Mouse (Mus musculus): ENCODE results near the gene Sost.
A peak's percentile ranks its signal among the peaks of the same experiment; 100 is the strongest.
"Not testable (repeated sequence)": the region's sequence is repeated elsewhere in the genome, so short reads cannot be mapped to it uniquely, and the experiment has no call there.

Gene Sost

GRCm38 (mm10) chr11:101966965-101967614 is at the start of gene Sost:
TSS of gene Sost (minus strand) at chr11:101967015.
- DNase-seq = no peak

DNA sequence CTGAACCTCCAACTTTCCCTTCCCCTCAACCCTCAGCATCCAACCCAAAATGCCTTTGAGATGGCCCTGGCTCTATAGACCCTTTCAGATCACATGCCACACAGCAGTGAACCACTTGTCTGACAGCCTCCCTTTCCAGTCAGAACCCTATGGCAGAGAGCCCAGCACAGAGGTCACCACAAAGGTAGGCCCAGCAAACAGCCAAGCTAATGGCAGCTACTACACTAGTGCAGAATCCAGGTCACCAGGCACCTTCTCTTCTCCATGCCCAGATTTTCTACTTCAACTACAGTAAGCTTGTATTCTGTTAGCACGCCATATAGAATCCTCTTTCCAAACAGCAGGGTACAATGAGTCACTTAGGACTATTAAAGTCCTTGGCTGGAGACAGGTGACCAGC is 49.3 kb upstream of the Sost start:
- DNase-seq = no peak

- no peak for DNase-seq
These were observed 48.7 kb upstream of the Sost start for GRCm38 (mm10) chr11:102015472-102015871.

- DNase-seq = no peak
These were observed 46.4 kb upstream of the Sost start for GRCm38 (mm10) chr11:102013201-102013600.

DNA sequence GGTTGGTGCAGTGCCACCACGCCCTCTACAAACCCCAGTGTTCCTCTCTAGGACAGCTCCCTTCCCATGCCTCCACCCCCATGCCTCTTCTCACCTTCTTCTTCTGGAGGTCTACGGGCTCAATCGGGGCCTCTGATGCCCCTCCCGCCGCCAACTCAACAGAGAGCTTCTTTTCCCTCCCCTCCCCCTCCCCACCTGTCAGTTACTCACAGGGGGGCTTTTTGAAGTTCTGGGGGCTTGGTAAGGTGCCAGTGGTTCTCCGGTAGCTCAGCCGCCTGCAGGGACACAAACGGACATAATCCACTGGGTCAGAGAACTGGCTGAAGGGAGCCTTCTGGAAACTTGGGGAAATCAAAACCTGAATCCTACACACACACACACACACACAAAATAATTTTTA is 44.7 kb upstream of the Sost start:
- DNase-seq = no peak

DNA sequence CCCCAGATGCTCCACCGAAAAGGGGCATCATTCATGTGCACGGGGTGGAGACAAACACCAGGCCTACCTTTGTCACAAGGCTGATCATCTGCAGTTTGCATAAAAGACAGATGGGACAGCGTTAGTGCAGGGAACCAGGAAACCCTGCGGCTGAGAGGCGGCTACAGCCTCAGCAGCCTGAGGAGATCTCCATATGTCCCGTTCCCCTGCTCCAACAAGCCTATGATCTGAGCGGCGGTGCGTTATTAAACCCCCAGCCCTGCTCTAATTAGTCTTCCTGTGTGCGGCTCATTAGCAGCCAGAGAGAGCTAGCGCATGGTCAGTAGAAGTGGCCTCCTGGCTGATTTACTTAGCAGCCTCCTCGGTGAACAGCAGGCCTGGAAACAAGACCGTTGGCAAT is 43.3 kb upstream of the Sost start:
- no peak for DNase-seq

DNA sequence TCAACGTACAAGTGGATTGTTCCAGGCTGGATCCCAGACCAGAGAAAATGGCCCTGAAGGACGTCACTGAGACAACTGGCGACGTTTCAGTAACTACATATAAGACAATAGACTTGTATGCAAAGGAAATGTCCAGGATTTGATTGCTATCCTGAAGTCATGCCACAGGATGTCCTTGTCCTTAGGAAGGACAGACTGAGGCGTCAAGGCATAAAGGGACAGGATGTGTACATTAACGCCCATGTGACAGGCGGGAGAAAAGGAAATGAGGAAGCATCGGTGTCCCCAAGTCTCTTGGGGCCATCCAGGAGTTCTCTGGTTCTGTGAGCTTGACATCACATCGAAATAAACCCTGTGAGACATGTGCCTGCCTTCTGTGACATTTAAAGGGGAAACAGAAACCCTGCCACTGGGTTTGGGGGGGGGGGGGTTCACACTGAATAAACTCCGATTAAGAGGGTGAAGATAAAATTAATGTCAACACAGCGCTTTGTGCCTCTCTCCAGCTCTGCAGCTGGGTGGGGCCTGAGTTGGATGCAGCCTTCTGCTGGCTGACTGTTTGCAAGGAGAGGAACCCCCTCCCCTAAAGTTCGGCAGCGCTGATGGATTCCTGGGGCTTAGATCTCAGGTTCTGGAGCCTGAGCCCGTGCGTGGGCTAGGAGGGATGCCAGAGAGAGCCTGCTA is 42.3 kb upstream of the Sost start:
- DNase-seq = no peak

- DNase-seq = no peak
These were observed 41.6 kb upstream of the Sost start for GRCm38 (mm10) chr11:102008372-102008771.

- no peak for DNase-seq
These were observed 39.9 kb upstream of the Sost start for GRCm38 (mm10) chr11:102006688-102007087.

DNA sequence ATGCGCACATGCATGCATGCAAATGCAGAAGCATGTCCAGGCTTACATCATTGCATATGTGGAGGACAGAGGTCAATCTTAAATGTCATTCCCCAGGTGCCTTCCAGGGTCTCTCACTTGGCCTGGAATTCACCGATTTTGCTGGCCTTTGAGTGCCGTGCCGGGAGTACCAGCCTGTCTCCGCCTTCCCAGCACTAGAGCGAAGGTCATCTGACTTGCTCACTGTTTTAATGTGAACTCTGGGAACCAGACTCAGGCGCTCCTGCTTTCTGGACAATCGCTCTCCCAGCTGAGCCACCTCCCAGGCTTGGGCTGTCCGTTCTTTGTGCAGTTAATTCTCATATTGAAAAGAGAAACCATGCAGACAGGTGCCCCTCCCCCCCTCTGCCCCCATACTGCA is 39.5 kb upstream of the Sost start:
- no peak for DNase-seq

DNA sequence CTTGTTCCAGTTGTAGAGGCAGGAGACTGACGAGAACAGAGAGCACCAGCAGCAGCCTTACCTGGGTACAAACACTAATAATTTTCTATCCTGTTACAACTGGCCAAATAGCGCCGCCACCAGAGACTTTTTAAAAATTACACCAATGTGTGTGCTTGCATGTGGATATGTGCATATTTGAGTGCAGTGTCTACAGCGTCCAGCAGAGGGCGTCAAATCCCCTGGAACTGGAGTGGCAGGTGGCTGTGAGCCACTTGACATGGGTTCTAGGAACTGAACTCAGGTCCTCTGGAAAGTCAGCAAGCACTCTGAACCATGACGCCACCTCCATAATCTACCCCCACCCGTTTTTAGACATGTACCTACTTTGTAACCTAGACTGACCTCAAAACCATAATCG is 37.4 kb upstream of the Sost start:
- no peak for DNase-seq

DNA sequence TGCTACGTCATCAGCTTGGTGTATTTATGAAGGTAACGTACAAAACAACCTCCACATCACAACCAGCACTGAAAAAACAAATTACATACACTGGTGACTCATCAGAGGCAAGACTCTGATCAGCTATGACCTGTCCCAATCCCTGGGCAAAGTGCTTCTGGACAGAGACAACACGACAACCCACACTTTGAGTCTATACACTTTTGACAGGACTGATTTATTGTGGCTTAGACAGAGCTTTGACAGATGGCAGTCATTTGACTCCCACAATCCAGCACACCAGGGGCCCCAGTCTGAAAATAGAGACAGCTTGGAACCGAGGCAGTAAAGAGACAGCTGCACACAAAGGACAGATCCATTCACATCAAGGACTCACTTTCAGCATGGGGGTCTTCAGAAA is 32.7 kb upstream of the Sost start:
- DNase-seq = no peak

DNA sequence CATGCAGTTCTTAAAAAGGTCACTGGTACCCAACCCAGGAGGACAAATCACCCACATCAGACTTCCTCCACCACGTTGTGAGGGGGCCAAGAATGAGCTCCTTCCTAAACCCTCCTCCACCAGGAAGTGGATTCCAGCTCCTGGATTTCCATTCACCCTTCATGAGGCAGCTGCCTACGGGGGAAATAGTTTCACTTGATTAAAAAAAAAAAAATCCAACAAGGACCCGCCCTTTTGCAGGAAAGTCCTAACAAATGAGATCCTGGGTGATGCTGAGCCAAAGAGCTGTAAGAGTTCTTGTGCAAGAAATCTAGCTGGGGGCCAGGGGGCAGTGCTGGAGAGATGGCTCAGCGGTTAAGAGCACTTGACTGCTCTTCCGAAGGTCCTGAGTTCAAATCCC is 31.4 kb upstream of the Sost start:
- no peak for DNase-seq

- DNase-seq = no peak
These were observed 29.1 kb upstream of the Sost start for GRCm38 (mm10) chr11:101995938-101996337.

GRCm38 (mm10) chr11:101994100-101994499 is 27.3 kb upstream of the Sost start:
- no peak for DNase-seq

DNA sequence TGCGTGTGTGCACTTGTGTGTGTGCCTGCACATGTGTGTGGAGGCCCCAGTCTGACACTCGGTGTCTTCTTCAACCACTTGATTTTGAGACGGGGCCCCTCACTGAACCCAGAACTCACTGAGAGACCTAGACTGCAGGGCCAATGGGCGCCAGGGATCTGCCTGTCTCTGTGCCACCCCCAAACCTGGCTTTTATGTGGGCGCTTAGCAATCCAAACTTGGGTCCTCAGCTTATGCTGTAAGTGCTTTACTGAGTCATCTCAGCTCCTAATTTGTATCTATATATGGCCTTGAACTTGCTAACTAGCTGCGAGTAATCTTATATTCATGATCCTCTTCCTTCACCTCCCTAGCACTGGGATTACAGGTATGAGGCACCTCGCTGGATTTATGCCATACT is 25.6 kb upstream of the Sost start:
- DNase-seq = no peak

DNA sequence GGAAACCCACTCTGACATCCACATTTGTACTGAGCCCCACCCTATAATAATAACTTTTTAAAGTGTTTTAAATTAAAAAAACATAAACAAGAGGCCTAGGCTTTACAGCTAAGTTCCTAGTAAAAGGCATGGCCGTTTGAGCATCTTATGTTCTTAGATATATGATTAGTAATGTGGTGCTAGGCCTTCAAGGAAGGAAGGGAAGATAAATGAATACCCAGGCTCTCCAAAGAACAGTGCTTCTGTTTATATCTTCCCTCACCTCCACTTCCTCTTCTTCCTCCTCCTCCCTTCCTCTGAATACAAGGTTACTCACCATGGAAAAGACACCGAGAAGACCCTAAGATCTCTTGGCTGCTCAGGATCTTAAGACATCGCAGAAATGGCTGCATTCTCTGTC is 25.0 kb upstream of the Sost start:
- DNase-seq = no peak

DNA sequence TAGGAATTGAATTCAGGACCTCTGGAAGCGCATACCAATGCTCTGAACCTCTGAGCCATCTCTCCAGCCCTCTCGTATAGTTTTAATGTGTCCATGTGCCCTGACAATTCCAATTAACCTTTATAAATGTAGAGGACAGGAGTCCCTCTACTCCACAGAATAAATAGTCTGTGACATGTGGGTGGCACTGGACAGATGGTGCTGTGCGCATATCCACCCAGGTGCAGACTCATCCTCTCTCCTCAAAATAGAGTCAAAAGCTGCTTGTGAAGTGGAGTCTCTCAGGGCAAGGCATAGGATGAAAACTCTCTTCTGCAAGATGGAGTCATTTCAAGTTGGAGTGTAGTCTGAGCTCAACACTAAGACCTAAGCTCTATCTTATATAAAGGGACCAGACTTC is 23.4 kb upstream of the Sost start:
- no peak for DNase-seq

DNA sequence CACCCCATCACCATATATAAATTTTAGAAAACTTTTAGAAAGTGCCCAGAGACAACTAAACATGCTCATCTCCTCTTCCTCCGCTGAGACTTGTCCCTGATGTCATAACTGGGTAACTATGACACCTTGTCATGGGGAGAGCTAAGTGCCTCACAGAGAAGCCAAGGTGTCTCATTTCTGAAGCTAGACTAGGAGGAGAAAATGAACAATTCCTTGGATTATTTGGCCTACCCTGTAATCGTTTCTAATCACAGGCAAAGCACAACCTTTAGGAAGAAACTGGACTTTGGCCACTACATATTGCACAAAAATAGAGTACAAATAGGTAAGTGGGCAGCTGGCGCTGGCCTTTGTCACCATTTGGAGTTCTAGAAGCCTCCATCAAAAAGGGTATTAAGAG is 20.1 kb upstream of the Sost start, which contains the start of gene Dusp3:
Gene Dusp3 (minus strand): TSS at position 101 of the 400 bp plus-strand sequence.
- DNase-seq = no peak

GRCm38 (mm10) chr11:101985990-101986389 is 19.2 kb upstream of the Sost start:
- DNase-seq = peak; percentile 61

DNA sequence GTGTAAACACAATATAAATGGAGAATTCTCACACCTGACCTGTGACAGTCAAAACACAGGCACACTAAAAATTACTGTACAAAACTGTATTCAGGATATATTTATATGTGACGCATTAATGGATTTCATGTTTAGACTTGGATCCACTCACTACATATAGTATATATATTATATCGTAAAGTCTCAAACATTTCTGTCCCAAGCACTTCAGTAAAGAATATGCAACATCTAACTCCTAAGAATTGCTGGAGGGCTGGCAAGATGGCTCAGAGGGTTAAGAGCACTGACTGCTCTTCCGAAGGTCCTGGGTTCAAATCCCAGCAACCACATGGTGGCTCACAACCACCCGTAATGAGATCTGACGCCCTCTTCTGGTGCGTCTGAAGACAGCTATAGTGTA is 18.6 kb upstream of the Sost start:
- DNase-seq = not testable (repeated sequence)

- DNase-seq = peak; percentile 17
These were observed 17.5 kb upstream of the Sost start, which contains the start of gene Cfap97d1 for GRCm38 (mm10) chr11:101984054-101985025. TSS of gene Cfap97d1 (plus strand) at chr11:101984279.

GRCm38 (mm10) chr11:101983431-101983921 is 16.7 kb upstream of the Sost start:
- no peak for DNase-seq

Measured in thymus, postnatal 14 days (tissue).